Mouse (Mus musculus) megakaryocyte, embryonic 14.5 days (primary cell): Measurements from ENCODE around the gene Mtss1l.

Experiments
- FLI1 ChIP-seq: IDR thresholded peaks from 2 replicates; pipeline ENCODE4 v1.6.1; 2012; ENCODE audit warnings: low read length, inconsistent platforms, mixed read lengths
- GATA1 ChIP-seq: IDR thresholded peaks from 3 replicates; pipeline ENCODE4 v1.6.1; 2012; ENCODE audit warnings: mixed read lengths, low read length, inconsistent platforms, borderline replicate concordance

GRCm38 (mm10) chr8:110787411-110787954, 66.2 kb downstream of the Mtss1l start:
- TF ChIP-seq GATA1, result no peak
- no peak for TF ChIP-seq FLI1
